Mouse (Mus musculus): ENCODE data around the gene P3h4. TPM values are rescaled to one million over a fixed set of nuclear protein-coding genes. Genes with fewer than 3 reads are reported as not detected.

The P3h4 gene
- 27.1 and 30.5 TPM in 2 replicates for polyA plus RNA-seq (2012; rRNA removed)

DNA sequence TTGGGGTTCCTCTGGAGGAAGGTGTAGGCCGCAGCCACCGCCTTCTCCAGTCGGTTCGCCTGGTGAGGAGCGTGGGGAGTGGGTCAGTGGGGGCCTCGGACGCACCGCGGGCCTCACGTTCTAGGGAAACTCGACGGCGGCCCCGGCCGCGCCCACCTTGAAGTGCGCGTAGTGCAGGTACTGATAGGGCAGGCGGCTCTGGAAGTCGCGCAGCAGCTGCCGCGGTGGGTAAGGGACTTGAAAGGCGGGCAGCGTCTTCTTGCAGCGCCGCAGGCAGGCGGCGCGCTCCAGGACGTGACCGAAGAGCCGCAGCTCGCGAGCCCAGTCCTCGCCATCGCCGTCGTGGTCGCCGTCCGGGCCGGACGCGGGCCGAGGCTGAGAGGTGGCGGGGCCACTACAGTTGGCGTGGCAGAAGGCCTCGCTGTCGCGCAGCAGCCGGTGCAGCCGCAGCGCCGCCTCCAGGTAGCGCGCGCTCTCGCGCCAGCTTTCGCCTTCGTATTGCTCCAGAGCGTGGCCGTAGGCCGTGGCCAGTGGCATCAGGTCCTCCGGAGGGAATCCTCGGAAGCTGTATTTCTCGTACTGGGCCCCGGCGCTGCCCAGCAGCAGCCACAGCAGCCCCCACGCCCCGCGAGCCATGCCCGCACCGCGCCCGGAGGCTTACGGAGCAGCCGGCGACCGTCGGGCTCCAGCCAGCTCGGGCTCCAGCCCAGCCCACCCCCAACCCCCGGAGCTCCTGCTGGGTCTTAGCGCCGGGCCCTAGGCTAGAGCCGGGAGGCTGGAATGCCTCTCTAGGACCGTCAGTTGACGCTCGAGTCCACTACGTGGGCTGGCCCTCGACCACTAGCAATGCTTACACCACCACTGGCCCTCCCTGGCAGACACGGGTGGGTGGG lies at the start of gene P3h4:
Gene P3h4, minus strand, starts transcription at position 816 of the 893 bp plus-strand sequence.

DNA sequence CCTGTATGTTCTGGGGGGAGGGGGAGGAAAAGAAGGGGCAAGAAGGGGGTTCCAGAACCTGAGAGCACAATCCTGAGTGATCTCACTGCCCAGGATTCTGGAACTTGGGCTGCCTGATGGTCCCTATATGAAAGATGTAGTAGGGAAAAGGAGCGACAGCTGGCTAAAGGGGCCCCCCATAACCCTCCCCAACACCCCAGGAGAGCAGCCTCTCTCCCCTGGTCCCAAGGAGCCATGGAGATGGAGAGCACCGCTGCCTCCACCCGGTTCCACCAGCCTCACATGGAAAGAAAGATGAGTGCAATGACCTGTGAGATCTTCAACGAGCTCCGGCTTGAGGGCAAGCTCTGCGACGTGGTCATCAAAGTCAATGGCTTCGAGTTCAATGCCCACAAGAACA lies 27.2 kb upstream of the P3h4 start, which contains the start of the genes Nt5c3b and Klhl10:
Gene Nt5c3b, minus strand, starts transcription at position 12 of the 400 bp plus-strand sequence.
Gene Klhl10, plus strand, starts transcription at position 121 of the 400 bp plus-strand sequence.

DNA sequence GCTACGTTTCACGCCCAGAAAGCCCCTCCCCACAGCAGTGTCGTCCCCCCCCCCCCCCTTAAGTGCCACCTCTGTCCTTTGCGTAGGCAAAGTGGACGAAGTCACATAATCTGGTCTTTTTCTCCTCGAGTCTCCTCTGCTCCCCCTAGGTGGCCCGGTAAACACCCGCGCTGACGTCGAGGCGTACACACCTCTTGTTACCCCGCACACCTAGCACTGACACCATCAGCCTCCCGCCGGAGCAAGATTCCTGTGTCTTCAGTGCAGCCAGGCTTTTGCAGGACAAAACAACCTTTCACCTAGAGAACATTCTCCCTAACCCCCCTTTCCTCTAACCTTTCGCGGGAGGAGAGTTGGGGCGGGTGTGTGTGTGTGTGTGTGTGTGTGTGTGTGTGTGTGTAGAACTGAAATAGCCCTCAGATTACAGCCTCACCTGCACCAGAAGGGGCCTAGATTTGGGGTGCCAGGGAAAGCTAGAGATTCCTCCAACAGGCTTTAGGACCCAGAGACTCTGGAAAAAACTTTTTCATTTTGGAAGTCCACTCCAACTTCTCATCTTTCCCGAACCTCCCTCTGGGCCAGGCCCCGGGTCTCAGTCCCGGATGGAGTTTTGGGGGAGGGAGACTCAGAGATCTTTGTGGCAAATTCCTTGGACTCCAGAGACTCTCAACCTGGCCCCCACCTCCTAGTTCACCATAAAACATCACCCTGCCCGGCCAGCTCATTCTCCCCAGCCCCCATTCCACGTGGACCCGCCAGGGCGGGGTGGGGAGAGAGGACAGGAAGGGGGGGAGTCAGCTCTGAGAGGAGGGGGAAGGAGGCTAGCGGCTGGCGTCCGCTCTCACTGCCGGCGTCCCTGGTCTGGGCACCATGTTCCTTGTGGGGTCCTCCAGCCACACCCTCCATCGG lies 532 bp upstream of the P3h4 start, which contains the start of gene Fkbp10:
Gene Fkbp10, plus strand, starts transcription at position 784 of the 909 bp plus-strand sequence.

DNA sequence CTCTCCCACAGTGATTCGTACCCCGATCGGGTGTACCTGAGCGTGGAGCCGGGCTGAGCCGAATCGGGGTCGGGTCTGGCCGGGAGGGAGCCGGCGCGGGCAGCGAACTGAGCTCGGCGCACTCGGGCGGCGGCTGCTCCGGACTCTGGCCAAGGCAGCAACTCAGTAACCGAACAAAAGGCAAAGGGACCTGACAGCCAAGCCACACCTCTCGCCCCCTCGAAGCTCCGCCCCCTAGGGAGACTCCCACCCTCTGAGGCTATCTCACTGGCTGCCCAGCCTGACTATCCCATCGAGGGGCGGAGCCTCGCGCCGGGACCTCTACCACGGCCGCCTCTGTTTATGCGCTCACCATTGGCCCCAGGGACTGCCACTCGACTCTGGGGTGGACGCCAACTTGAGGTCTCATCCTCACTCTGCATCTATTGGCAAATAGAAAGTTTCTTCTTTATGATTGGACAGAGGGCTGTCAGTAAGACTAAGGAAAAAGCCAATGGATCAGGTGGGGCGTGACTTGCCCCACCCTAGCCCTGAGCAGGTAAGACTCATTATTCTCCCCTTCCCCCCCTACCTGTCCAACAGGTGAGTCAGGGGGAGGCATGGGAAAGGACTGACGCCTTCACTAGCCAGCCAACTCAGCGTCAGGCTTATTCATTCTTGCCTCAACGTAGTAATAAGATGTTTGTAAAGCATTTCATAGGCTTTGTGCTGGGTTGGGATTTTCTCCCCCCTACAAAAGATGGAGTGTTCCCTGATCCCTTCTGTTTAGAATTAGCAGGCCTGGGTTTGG lies 16.8 kb downstream of the P3h4 start, which contains the start of gene Jup:
Gene Jup, minus strand, starts transcription at position 164 of the 790 bp plus-strand sequence.

Other genes starting within 250 kb of the P3h4 start
- gene Krt9, start 221.6 kb downstream of the P3h4 start, polyA plus RNA-seq (2012; rRNA removed): not detected in 2 replicates
- 1.2 and 1.8 TPM in 2 replicates for gene Krt14, start 207.3 kb downstream of the P3h4 start, polyA plus RNA-seq (2012; rRNA removed)
- gene Krt16, start 165.9 kb downstream of the P3h4 start, polyA plus RNA-seq (2012; rRNA removed): 0.43 TPM in 1 of 2 replicates, not detected in the other
- gene Krt17, start 153.8 kb downstream of the P3h4 start, polyA plus RNA-seq (2012; rRNA removed): 15.9 and 16.8 TPM in 2 replicates
- 0.14 TPM in 1 of 2 replicates, not detected in the other for gene Krt42, start 145.0 kb downstream of the P3h4 start, polyA plus RNA-seq (2012; rRNA removed)
- 95.0 and 110 TPM in 2 replicates for gene Eif1, start 95.0 kb downstream of the P3h4 start, polyA plus RNA-seq (2012; rRNA removed)
- not detected in 2 replicates for gene Gast, start 80.4 kb downstream of the P3h4 start, polyA plus RNA-seq (2012; rRNA removed)
- gene Hap1, start 58.7 kb downstream of the P3h4 start, polyA plus RNA-seq (2012; rRNA removed): 5.7 and 5.8 TPM in 2 replicates
- 522 and 536 TPM in 2 replicates for gene Jup, start 17.1 kb downstream of the P3h4 start, polyA plus RNA-seq (2012; rRNA removed)
- 30.2 and 37.3 TPM in 2 replicates for gene Fkbp10, start 861 bp upstream of the P3h4 start, polyA plus RNA-seq (2012; rRNA removed)
- 17.8 and 21.2 TPM in 2 replicates for gene Nt5c3b, start 27.0 kb upstream of the P3h4 start, polyA plus RNA-seq (2012; rRNA removed)
- 0.10 and 0.23 TPM in 2 replicates for gene Klhl10, start 27.1 kb upstream of the P3h4 start, polyA plus RNA-seq (2012; rRNA removed)
- gene Klhl11, start 57.9 kb upstream of the P3h4 start, polyA plus RNA-seq (2012; rRNA removed): 2.7 and 3.9 TPM in 2 replicates
- gene Acly, start 113.2 kb upstream of the P3h4 start, polyA plus RNA-seq (2012; rRNA removed): 144 and 146 TPM in 2 replicates
- gene Ttc25, start 130.8 kb upstream of the P3h4 start, polyA plus RNA-seq (2012; rRNA removed): 0.30 and 0.68 TPM in 2 replicates
- 31.3 and 31.6 TPM in 2 replicates for gene Cnp, start 160.1 kb upstream of the P3h4 start, polyA plus RNA-seq (2012; rRNA removed)
- gene Nkiras2, start 204.4 kb upstream of the P3h4 start, polyA plus RNA-seq (2012; rRNA removed): 111 and 127 TPM in 2 replicates
- 19.3 and 23.7 TPM in 2 replicates for gene Dnajc7, start 205.3 kb upstream of the P3h4 start, polyA plus RNA-seq (2012; rRNA removed)